Mouse (Mus musculus) lung, embryonic 14.5 days (tissue): ENCODE results near the gene Usf1. TPM values are rescaled to one million over a fixed set of nuclear protein-coding genes. Genes with fewer than 3 reads are reported as not detected.

ENCODE experiments used
- ATAC-seq: fragments of 200-750 bp; cut with Nextera tagmentation; 2 replicates; pipeline ENCODE4 v1.8.0; 2017; ENCODE audit warnings: mild to moderate bottlenecking, moderate TSS enrichment, moderate library complexity; ENCODE audit not compliant: insufficient read depth
- DNase-seq: peaks from one replicate; pipeline ENCODE4 v3.0.0-alpha.2; 2015
- H3K27ac ChIP-seq: fragments of 300-500 bp; sonication (generic); 2 replicates; pipeline ENCODE4 v1.5.1; 2014; ENCODE audit warnings: low read depth, mild to moderate bottlenecking, moderate library complexity
- H3K27me3 ChIP-seq: fragments of 300-500 bp; sonication (generic); 2 replicates; pipeline ENCODE4 v1.6.1; 2014; ENCODE audit warnings: low read length, control low read depth; ENCODE audit not compliant: insufficient read depth
- H3K36me3 ChIP-seq: fragments of 300-500 bp; sonication (generic); 2 replicates; pipeline ENCODE4 v1.6.1; 2014; ENCODE audit warnings: control low read depth; ENCODE audit not compliant: insufficient read depth
- H3K4me1 ChIP-seq: fragments of 300-500 bp; sonication (generic); 2 replicates; pipeline ENCODE4 v1.6.1; 2014; ENCODE audit warnings: antibody characterized with exemption, control low read depth; ENCODE audit not compliant: insufficient read depth
- H3K4me2 ChIP-seq: fragments of 300-500 bp; sonication (generic); 2 replicates; pipeline ENCODE4 v1.6.1; 2014; ENCODE audit warnings: mild to moderate bottlenecking
- H3K4me3 ChIP-seq: fragments of 300-500 bp; sonication (generic); 2 replicates; pipeline ENCODE4 v1.5.1; 2014; ENCODE audit warnings: low read depth, low read length
- H3K9ac ChIP-seq: fragments of 300-500 bp; sonication (generic); 2 replicates; pipeline ENCODE4 v1.6.1; 2014
- H3K9me3 ChIP-seq: fragments of 300-500 bp; sonication (generic); 2 replicates; pipeline ENCODE4 v1.6.1; 2016; ENCODE audit warnings: low read depth, low read length, control low read depth
- CTCF ChIP-seq: IDR thresholded peaks from 2 replicates; pipeline ENCODE4 v1.5.1; 2016; ENCODE audit warnings: antibody characterized with exemption, low read depth
- WGBS: fragments of 180-500 bp; shearing (Covaris S2); extraction: QIAGEN DNeasy Blood & Tissue Kit; methylation state at CpG from one replicate; pipeline ENCODE4 v1.1.7; 2014; 5-methylcytosine and 5-hydroxymethylcytosine counted together
- polyA plus RNA-seq: library from polyadenylated mRNA; unstranded; fragments of >200 nt; fragmentation: Nextera tagmentation; extraction: Ambion mirVana; gene quantifications from 2 replicates; pipeline ENCODE4 v1.2.1, GENCODE M21; 2014

The Usf1 gene
- polyA plus RNA-seq, 1 experiment from 2014 or later, result 81.0 TPM

GRCm38 (mm10) chr1:171440025-171440725 lies 29.1 kb downstream of the Usf1 start:
- H3K4me2 ChIP-seq, result peak overlapping the region; percentile 72
- peaks cover 31% of the 10 kb centered on the region for H3K4me1 ChIP-seq

GRCm38 (mm10) chr1:171441466-171442412 lies 30.6 kb downstream of the Usf1 start:
- H3K27ac ChIP-seq, result peak overlapping the region; percentile 79
- no peak overlapping the region; the same call in 1 of the 2 replicates for H3K9ac ChIP-seq
- no peaks in the 10 kb centered on the region for H3K36me3 ChIP-seq
- TF ChIP-seq CTCF, result no peak
- H3K4me2 ChIP-seq, result peak overlapping the region; percentile 72
- H3K9me3 ChIP-seq, result no peaks in the 10 kb centered on the region
- DNase-seq (peak; percentile 55), ATAC-seq (peak; percentile 12; the same call in 1 of the 2 replicates)
- peak overlapping the region; percentile 12; the same call in 1 of the 2 replicates for H3K4me3 ChIP-seq
- H3K27me3 ChIP-seq, result no peaks in the 10 kb centered on the region
- H3K4me1 ChIP-seq, result peaks cover 30% of the 10 kb centered on the region
- 43% methylated on average over 7 of the region's 7 CpGs for WGBS

More at GRCm38 (mm10) chr1:171440025-171440725, 29.1 kb downstream of the Usf1 start:
- H3K9ac ChIP-seq, result peak overlapping the region; percentile 36
- no peak for TF ChIP-seq CTCF
- peak; percentile 89 for DNase-seq
- WGBS, result 19% methylated on average over 9 of the region's 9 CpGs
- H3K27ac ChIP-seq, result peak overlapping the region; percentile 89
- ATAC-seq, result peak; percentile 69
- no peaks in the 10 kb centered on the region for H3K27me3 ChIP-seq
- H3K4me3 ChIP-seq, result peak overlapping the region; percentile 67; the same call in 1 of the 2 replicates
- H3K9me3 ChIP-seq, result no peaks in the 10 kb centered on the region
- H3K36me3 ChIP-seq, result no peaks in the 10 kb centered on the region

GRCm38 (mm10) chr1:171442413-171442760 lies 31.3 kb downstream of the Usf1 start:
- Histone ChIP-seq H3K27me3 (no peaks in the 10 kb centered on the region), H3K9me3 (no peaks in the 10 kb centered on the region), H3K27ac (peak overlapping the region; percentile 79), H3K4me1 (peaks cover 35% of the 10 kb centered on the region), H3K4me3 (no peak overlapping the region), H3K36me3 (no peaks in the 10 kb centered on the region), H3K9ac (no peak overlapping the region), H3K4me2 (peak overlapping the region; percentile 72)
- ATAC-seq, result no peak
- WGBS, result 63% methylated on average over 8 of the region's 8 CpGs
- no peak for TF ChIP-seq CTCF
- no peak for DNase-seq

DNA sequence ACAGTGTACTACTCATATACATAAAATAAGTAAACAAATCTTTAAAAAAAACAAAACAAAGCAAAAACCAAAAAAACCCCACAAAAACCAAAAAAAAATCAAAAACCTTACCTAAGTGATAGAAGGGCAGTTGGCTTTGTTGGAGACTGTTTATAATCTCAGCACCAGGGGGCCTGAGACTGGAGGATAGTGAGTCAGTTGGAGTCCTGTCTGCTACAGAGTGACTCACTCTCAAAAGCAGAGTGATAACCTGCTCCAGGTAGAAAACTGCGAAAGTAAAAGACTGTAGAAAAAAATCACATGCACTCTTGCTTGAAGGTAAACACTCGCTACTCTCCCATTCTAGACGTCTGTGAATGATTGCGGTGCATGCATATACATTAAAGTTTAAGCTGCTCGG lies 33.9 kb downstream of the Usf1 start:
- DNase-seq, result no peak
- WGBS, result 68% methylated on average over 5 of the region's 5 CpGs

GRCm38 (mm10) chr1:171446854-171447253 lies 35.7 kb downstream of the Usf1 start:
- Histone ChIP-seq H3K9me3 (no peaks in the 10 kb centered on the region), H3K36me3 (no peaks in the 10 kb centered on the region), H3K4me2 (no peak overlapping the region), H3K4me3 (no peak overlapping the region), H3K27me3 (no peaks in the 10 kb centered on the region), H3K4me1 (peaks cover 17% of the 10 kb centered on the region), H3K27ac (no peak overlapping the region; the same call in 1 of the 2 replicates), H3K9ac (no peak overlapping the region)
- WGBS, result 34% methylated on average over 7 of the region's 7 CpGs
- DNase-seq, result no peak
- ATAC-seq, result no peak
- TF ChIP-seq CTCF, result no peak

More for the DNA sequence above, 33.9 kb downstream of the Usf1 start:
- Histone ChIP-seq H3K9ac (no peak overlapping the region), H3K27me3 (no peaks in the 10 kb centered on the region), H3K36me3 (no peaks in the 10 kb centered on the region), H3K4me3 (no peak overlapping the region), H3K27ac (no peak overlapping the region), H3K9me3 (no peaks in the 10 kb centered on the region), H3K4me1 (peaks cover 32% of the 10 kb centered on the region), H3K4me2 (no peak overlapping the region)
- no peak for TF ChIP-seq CTCF
- ATAC-seq, result no peak

DNA sequence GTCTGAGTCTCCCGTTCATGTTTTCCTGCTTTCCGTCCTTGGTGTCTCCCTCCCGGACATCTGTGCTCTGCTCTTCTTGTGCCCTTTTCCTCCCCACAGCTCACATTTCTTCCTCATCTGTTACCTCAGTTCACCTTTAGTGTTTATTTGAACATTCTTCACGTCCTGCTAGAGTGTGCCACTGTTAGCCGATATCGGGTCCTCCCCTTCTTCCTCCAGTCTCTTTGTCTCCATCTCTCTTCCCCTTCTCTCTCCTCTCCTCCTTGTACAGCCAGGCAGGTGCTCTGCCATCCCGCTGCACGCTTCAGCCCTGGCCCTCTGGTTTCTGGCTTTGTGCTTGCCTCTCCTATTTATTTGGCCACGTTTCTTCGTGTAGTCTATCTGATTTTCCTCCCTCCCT lies 36.6 kb downstream of the Usf1 start:
- 17% methylated on average over 10 of the region's 10 CpGs for WGBS
- Histone ChIP-seq H3K36me3 (no peaks in the 10 kb centered on the region), H3K9me3 (no peaks in the 10 kb centered on the region), H3K4me2 (peak overlapping the region; percentile 43), H3K9ac (no peak overlapping the region), H3K4me1 (peaks cover 16% of the 10 kb centered on the region; the same call in 1 of the 2 replicates), H3K4me3 (no peak overlapping the region), H3K27me3 (no peaks in the 10 kb centered on the region), H3K27ac (0 out of 2 replicates have a peak overlapping the region, but pooled peaks have one; percentile 46)
- no peak for TF ChIP-seq CTCF
- no peak for DNase-seq
- ATAC-seq, result no peak

GRCm38 (mm10) chr1:171450062-171450461 lies 38.9 kb downstream of the Usf1 start:
- Histone ChIP-seq H3K27ac (no peak overlapping the region), H3K4me1 (peaks cover 14% of the 10 kb centered on the region; the same call in 1 of the 2 replicates), H3K4me3 (no peak overlapping the region), H3K9me3 (no peaks in the 10 kb centered on the region), H3K4me2 (no peak overlapping the region), H3K9ac (no peak overlapping the region), H3K36me3 (no peaks in the 10 kb centered on the region), H3K27me3 (no peaks in the 10 kb centered on the region)
- ATAC-seq (no peak), DNase-seq (no peak)
- WGBS, result 64% methylated on average over 11 of the region's 11 CpGs
- TF ChIP-seq CTCF, result no peak
